Mouse (Mus musculus): ENCODE data around the gene Mst1r. TPM values are rescaled to one million over a fixed set of nuclear protein-coding genes. Genes with fewer than 3 reads are reported as not detected.

Gene Mst1r
- polyA plus RNA-seq, 1 experiment from 2014 or later = 2.0 TPM

GRCm38 (mm10) chr9:107919441-107919840 lies 12.8 kb downstream of the Mst1r start:
- Histone ChIP-seq H3K4me1 (peaks cover 11% of the 10 kb centered on the region), H3K27me3 (no peaks in the 10 kb centered on the region), H3K4me3 (no peak overlapping the region), H3K27ac (no peak overlapping the region), H3K9me3 (replicated peaks) (no peaks in the 10 kb centered on the region), H3K36me3 (no peaks in the 10 kb centered on the region), H3K9ac (peak overlapping the region; percentile 27; the same call in 1 of the 2 replicates), H3K4me2 (replicated peaks) (no peak overlapping the region)
- ATAC-seq (ENCODE audit: low FRiP score) = no peak
- 87% methylated on average over 5 of the region's 5 CpGs for WGBS

- Histone ChIP-seq H3K4me3 (no peak overlapping the region), H3K27ac (no peak overlapping the region), H3K27me3 (no peaks in the 10 kb centered on the region), H3K9me3 (replicated peaks) (no peaks in the 10 kb centered on the region), H3K4me2 (replicated peaks) (no peak overlapping the region), H3K9ac (no peak overlapping the region), H3K4me1 (peaks cover 16% of the 10 kb centered on the region), H3K36me3 (no peaks in the 10 kb centered on the region)
- 32% methylated on average over 7 of the region's 7 CpGs for WGBS
- no peak for ATAC-seq (ENCODE audit: low FRiP score)
Measured at GRCm38 (mm10) chr9:107923021-107923420, 16.3 kb downstream of the Mst1r start.

- ATAC-seq (ENCODE audit: low FRiP score) = no peak
- no peak overlapping the region for H3K4me2 ChIP-seq (replicated peaks)
- 37% methylated on average over 6 of the region's 6 CpGs for WGBS
- H3K36me3 ChIP-seq = no peaks in the 10 kb centered on the region
- no peaks in the 10 kb centered on the region for H3K9me3 ChIP-seq (replicated peaks)
- H3K4me1 ChIP-seq = peaks cover 8% of the 10 kb centered on the region
- H3K4me3 ChIP-seq = no peak overlapping the region
- no peak overlapping the region for H3K9ac ChIP-seq
- H3K27ac ChIP-seq = no peak overlapping the region
- no peaks in the 10 kb centered on the region for H3K27me3 ChIP-seq
Measured at GRCm38 (mm10) chr9:107923956-107924355, 17.3 kb downstream of the Mst1r start.

DNA sequence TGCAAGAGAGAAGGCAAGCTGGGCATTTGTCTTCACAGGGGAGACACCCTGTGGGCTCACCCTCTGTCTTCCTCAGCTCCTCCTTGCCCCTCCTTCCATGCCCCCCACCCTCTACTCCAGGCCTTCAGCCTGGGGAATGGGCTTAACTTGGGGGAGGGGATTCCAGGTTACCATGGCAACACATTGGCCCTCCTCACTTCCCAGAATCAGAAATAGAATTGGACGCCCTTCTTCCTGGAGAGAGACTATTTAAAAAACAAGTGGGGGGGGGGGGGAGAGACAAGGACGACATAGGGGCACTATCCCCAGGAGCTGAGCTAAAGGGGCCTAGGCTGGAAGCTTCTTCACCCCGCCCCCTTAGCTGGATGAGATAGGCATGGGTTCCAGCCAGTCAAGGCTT lies 18.6 kb downstream of the Mst1r start:
- Histone ChIP-seq H3K27ac (no peak overlapping the region), H3K36me3 (no peaks in the 10 kb centered on the region), H3K4me3 (no peak overlapping the region), H3K27me3 (no peaks in the 10 kb centered on the region), H3K9me3 (replicated peaks) (no peaks in the 10 kb centered on the region), H3K9ac (no peak overlapping the region), H3K4me2 (replicated peaks) (no peak overlapping the region), H3K4me1 (peaks cover 8% of the 10 kb centered on the region)
- WGBS = 19% methylated on average over 3 of the region's 3 CpGs
- ATAC-seq (ENCODE audit: low FRiP score) = 0 out of 2 replicates have a peak, but pooled peaks have one; percentile 48

- peaks cover 10% of the 10 kb centered on the region for H3K4me1 ChIP-seq
- no peak overlapping the region for H3K4me3 ChIP-seq
- 56% methylated on average over 9 of the region's 9 CpGs for WGBS
Measured at GRCm38 (mm10) chr9:107926920-107927420, 20.3 kb downstream of the Mst1r start.

DNA sequence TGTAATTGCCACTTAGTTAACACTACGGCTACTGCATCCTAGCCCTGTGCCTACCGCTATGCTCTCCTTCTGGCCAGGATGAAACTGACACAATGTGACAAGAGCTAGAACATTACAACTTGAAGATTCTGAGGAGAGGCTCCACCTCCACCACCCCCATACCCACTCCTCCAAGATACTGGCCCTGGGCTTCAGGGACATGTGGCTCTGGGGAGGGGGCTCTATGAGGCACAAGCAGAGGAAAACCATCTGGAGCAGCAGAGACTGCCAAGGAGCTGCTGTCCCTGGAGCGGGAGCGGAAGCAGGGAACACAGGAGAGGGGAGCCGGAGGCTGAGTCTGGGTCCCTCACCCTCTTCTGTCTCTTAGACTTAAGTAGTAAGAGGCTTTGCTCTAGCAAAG lies 21.1 kb downstream of the Mst1r start:
- ATAC-seq (ENCODE audit: low FRiP score) = no peak
- no peak overlapping the region for H3K9ac ChIP-seq
- H3K4me2 ChIP-seq (replicated peaks) = no peak overlapping the region
- H3K36me3 ChIP-seq = no peaks in the 10 kb centered on the region
- H3K27me3 ChIP-seq = no peaks in the 10 kb centered on the region
- peaks cover 16% of the 10 kb centered on the region for H3K4me1 ChIP-seq
- no peak overlapping the region for H3K4me3 ChIP-seq
- WGBS = 83% methylated on average over 5 of the region's 5 CpGs
- H3K9me3 ChIP-seq (replicated peaks) = no peaks in the 10 kb centered on the region
- H3K27ac ChIP-seq = no peak overlapping the region

More at GRCm38 (mm10) chr9:107926920-107927420, 20.3 kb downstream of the Mst1r start:
- H3K27ac ChIP-seq = no peak overlapping the region
- ATAC-seq (ENCODE audit: low FRiP score) = no peak
- no peaks in the 10 kb centered on the region for H3K27me3 ChIP-seq
- no peaks in the 10 kb centered on the region for H3K36me3 ChIP-seq
- H3K4me2 ChIP-seq (replicated peaks) = no peak overlapping the region
- no peaks in the 10 kb centered on the region for H3K9me3 ChIP-seq (replicated peaks)
- H3K9ac ChIP-seq = no peak overlapping the region

DNA sequence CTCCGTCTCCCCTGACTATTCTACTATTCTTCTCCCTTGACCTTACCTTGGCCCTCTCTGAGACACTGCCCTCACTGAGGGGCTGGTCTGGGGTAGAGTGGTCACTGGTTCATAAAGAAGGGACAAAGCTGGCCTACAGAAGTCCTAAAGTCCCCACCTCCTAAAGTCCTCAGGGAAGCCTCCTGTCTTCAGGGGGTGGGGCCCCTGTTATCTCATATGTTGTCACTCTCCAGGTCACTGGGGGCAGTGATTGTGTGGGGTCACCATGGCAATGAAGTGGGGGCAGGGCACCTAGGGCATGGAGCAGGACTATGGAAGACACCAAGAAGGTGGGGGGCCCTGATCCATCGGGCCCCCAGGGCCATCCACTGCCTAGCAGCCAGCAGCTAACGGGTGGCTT lies 21.5 kb downstream of the Mst1r start, which contains the start of gene Actl11:
Actl11 (plus strand) TSS at position 301 of the 400 bp plus-strand sequence.
- Histone ChIP-seq H3K9me3 (replicated peaks) (no peaks in the 10 kb centered on the region), H3K27me3 (no peaks in the 10 kb centered on the region), H3K4me2 (replicated peaks) (no peak within 1 kb of the TSS), H3K4me3 (no peak within 1 kb of the TSS), H3K27ac (no peak within 1 kb of the TSS), H3K36me3 (no peaks in the 10 kb centered on the region), H3K4me1 (peaks cover 16% of the 10 kb centered on the region), H3K9ac (no peak within 1 kb of the TSS)
- 71% methylated on average over 3 of the region's 3 CpGs for WGBS
- ATAC-seq (ENCODE audit: low FRiP score) = no peak

- no peaks in the 10 kb centered on the region for H3K9me3 ChIP-seq (replicated peaks)
- 53% methylated on average over 4 of the region's 4 CpGs for WGBS
- H3K27me3 ChIP-seq = peaks cover 24% of the 10 kb centered on the region
- no peaks in the 10 kb centered on the region for H3K36me3 ChIP-seq
- no peak overlapping the region for H3K9ac ChIP-seq
- H3K4me3 ChIP-seq = no peak overlapping the region
- no peak for ATAC-seq (ENCODE audit: low FRiP score)
- H3K4me2 ChIP-seq (replicated peaks) = no peak overlapping the region
- peaks cover 27% of the 10 kb centered on the region for H3K4me1 ChIP-seq
- no peak overlapping the region for H3K27ac ChIP-seq
Measured at GRCm38 (mm10) chr9:107932221-107932620, 25.5 kb downstream of the Mst1r start.

DNA sequence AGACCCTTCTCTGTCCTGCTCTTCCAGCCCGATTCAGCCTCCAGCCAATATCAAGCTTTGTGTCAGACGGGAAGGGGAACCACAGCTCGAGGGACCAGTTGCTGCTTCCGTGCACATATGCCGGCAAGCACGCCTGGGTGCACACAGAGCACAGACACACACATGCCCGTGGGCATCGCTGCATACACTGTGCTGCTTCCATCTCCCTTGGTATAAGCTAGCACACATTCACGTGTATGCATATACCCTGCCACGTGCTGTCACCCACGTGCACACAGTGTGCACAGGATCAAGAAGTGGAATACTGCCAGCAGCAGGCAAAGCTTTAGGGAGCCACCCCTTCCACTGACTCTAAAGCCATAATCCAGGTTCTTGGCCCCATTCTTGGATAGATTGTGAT lies 27.5 kb downstream of the Mst1r start:
- Histone ChIP-seq H3K27me3 (peaks cover 32% of the 10 kb centered on the region), H3K36me3 (no peaks in the 10 kb centered on the region), H3K4me1 (peaks cover 27% of the 10 kb centered on the region), H3K9me3 (replicated peaks) (no peaks in the 10 kb centered on the region), H3K27ac (no peak overlapping the region), H3K4me2 (replicated peaks) (no peak overlapping the region), H3K9ac (no peak overlapping the region), H3K4me3 (no peak overlapping the region)
- ATAC-seq (ENCODE audit: low FRiP score) = no peak
- 88% methylated on average over 11 of the region's 11 CpGs for WGBS

DNA sequence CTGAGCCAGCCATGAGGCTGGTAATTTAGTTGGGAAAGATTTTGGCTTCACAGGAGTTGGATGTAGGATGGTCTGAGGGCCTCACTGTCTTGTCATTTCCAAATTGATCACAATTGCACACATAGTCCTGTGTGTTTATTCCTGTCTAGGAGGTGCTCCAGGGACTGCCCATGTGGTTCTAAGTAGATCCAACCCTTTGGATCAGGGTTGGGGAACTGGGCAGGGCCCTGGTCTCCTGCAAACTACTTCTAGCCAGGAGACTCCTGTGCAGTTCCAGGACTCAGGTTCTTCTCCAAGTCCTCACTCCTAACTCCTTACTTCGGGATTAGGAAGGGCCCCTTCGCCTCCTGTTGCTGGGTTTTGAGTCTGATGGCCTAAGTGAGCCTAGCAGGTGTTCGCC lies 28.7 kb downstream of the Mst1r start, which contains the start of gene Camkv:
Camkv (plus strand) TSS at position 301 of the 400 bp plus-strand sequence.
- no peak within 1 kb of the TSS; the same call in 1 of the 2 replicates for H3K27ac ChIP-seq
- H3K4me3 ChIP-seq = peak within 1 kb of the TSS; percentile 44
- H3K4me1 ChIP-seq = peaks cover 27% of the 10 kb centered on the region
- H3K27me3 ChIP-seq = peaks cover 32% of the 10 kb centered on the region
- ATAC-seq (ENCODE audit: low FRiP score) = no peak
- H3K4me2 ChIP-seq (replicated peaks) = peak within 1 kb of the TSS; percentile 97
- H3K36me3 ChIP-seq = no peaks in the 10 kb centered on the region
- H3K9ac ChIP-seq = peak within 1 kb of the TSS; percentile 70
- no peaks in the 10 kb centered on the region for H3K9me3 ChIP-seq (replicated peaks)
- 11% methylated on average over 3 of the region's 3 CpGs for WGBS

DNA sequence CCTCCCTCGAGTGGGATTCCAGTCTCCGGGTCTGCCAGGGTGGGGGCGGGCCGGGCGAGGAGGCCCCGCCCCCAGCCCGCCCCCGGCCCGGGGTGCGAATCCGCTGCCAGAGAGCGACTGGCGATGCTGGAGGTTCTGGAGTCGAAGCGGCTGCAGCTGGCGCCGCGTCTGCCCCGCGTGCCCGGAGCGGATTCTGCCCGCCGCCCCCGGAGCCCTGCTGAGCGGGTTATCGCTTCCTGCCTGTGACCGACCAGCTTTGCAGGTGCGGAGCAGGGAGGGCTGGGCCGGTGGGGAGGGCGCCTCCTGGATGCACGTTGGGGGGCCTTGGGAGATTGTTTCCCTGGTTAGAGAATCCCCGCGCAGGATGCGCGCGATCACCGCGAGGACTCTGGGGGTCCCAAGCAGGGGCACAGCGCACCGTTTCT lies 29.1 kb downstream of the Mst1r start:
- H3K4me3 ChIP-seq = peak overlapping the region; percentile 44
- no peaks in the 10 kb centered on the region for H3K36me3 ChIP-seq
- H3K27me3 ChIP-seq = peaks cover 32% of the 10 kb centered on the region
- peak; percentile 62 for ATAC-seq (ENCODE audit: low FRiP score)
- H3K9me3 ChIP-seq (replicated peaks) = no peaks in the 10 kb centered on the region
- no peak overlapping the region; the same call in 1 of the 2 replicates for H3K27ac ChIP-seq
- H3K4me2 ChIP-seq (replicated peaks) = peak overlapping the region; percentile 97
- H3K9ac ChIP-seq = peak overlapping the region; percentile 70
- H3K4me1 ChIP-seq = peaks cover 27% of the 10 kb centered on the region
- WGBS = 0% methylated on average over 41 of the region's 41 CpGs

- Histone ChIP-seq H3K27ac (no peak overlapping the region; the same call in 1 of the 2 replicates), H3K4me1 (peaks cover 27% of the 10 kb centered on the region), H3K4me2 (replicated peaks) (peak overlapping the region; percentile 97), H3K27me3 (peaks cover 32% of the 10 kb centered on the region), H3K9ac (peak overlapping the region; percentile 70), H3K4me3 (peak overlapping the region; percentile 44), H3K9me3 (replicated peaks) (no peaks in the 10 kb centered on the region), H3K36me3 (no peaks in the 10 kb centered on the region)
- ATAC-seq (ENCODE audit: low FRiP score) = peak; percentile 71
- WGBS = under 1% methylated on average over 29 of the region's 29 CpGs
Measured at GRCm38 (mm10) chr9:107936215-107936822, 29.6 kb downstream of the Mst1r start.

- H3K9me3 ChIP-seq (replicated peaks) = no peaks in the 10 kb centered on the region
- H3K4me3 ChIP-seq = peak overlapping the region; percentile 44
- H3K4me2 ChIP-seq (replicated peaks) = peak overlapping the region; percentile 97
- 4% methylated on average over 3 of the region's 3 CpGs for WGBS
- H3K27ac ChIP-seq = no peak overlapping the region
- no peak for ATAC-seq (ENCODE audit: low FRiP score)
- no peaks in the 10 kb centered on the region for H3K36me3 ChIP-seq
- H3K27me3 ChIP-seq = peaks cover 32% of the 10 kb centered on the region
- peaks cover 27% of the 10 kb centered on the region for H3K4me1 ChIP-seq
- no peak overlapping the region for H3K9ac ChIP-seq
Measured at GRCm38 (mm10) chr9:107936831-107937230, 30.2 kb downstream of the Mst1r start.

Data from hindbrain, embryonic 12.5 days (tissue).